Mouse (Mus musculus) myocyte (in vitro differentiated cells): ENCODE measurements around the gene Gm614. TPM values are rescaled to one million over a fixed set of nuclear protein-coding genes. Genes with fewer than 3 reads are reported as not detected.

ENCODE experiments used
- H3K27me3 ChIP-seq: one replicate; pipeline ENCODE4 v1.6.1; 2011; ENCODE audit not compliant: control insufficient read depth, insufficient read depth, insufficient read length
- H3K36me3 ChIP-seq: one replicate; pipeline ENCODE4 v1.6.1; 2011; ENCODE audit not compliant: control insufficient read depth, insufficient read depth
- H3K4me2 ChIP-seq: one replicate; pipeline ENCODE4 v1.6.1; 2011; ENCODE audit warnings: low read depth, control low read depth
- H3K4me3 ChIP-seq: one replicate; pipeline ENCODE4 v1.5.1; 2011; ENCODE audit warnings: mild to moderate bottlenecking, control low read depth, moderate library complexity
- H3K79me2 ChIP-seq: one replicate; pipeline ENCODE4 v1.6.1; 2011; ENCODE audit not compliant: control insufficient read depth, insufficient read depth
- H3ac ChIP-seq: one replicate; pipeline ENCODE4 v1.6.1; 2011; ENCODE audit not compliant: control insufficient read depth, insufficient read length
- CEBPB ChIP-seq: IDR thresholded peaks from 2 replicates; pipeline ENCODE4 v1.6.1; 2011; ENCODE audit warnings: mild to moderate bottlenecking, moderate library complexity; ENCODE audit not compliant: poor library complexity, insufficient read depth, severe bottlenecking
- E2F4 ChIP-seq: IDR thresholded peaks from one replicate; pipeline ENCODE4 v1.6.1; 2011; ENCODE audit warnings: mild to moderate bottlenecking, control low read depth, moderate library complexity; ENCODE audit not compliant: insufficient read depth
- MAX ChIP-seq: IDR thresholded peaks from one replicate; pipeline ENCODE4 v1.6.1; 2011; ENCODE audit warnings: low read depth, mild to moderate bottlenecking, control low read depth
- MYOD1 ChIP-seq, 3 experiments: IDR thresholded peaks; one replicate each; pipeline ENCODE4 v1.6.1; 2011; ENCODE audit warnings: control low read depth in 2 of 3, low read depth in 2 of 3, mild to moderate bottlenecking in 2 of 3, moderate library complexity in 1 of 3; ENCODE audit not compliant: insufficient read length in 2 of 3, control insufficient read depth in 1 of 3
- MYOG ChIP-seq, 3 experiments: IDR thresholded peaks; one replicate each; pipeline ENCODE4 v1.6.1; 2011; ENCODE audit warnings: control low read depth in 2 of 3, low read depth in 2 of 3, mild to moderate bottlenecking in 2 of 3; ENCODE audit not compliant: insufficient read length in 2 of 3, control insufficient read depth in 1 of 3, insufficient read depth in 1 of 3
- POLR2A ChIP-seq: IDR thresholded peaks from one replicate; pipeline ENCODE4 v1.6.1; 2011; ENCODE audit warnings: low read depth, mild to moderate bottlenecking, control low read depth, moderate library complexity; ENCODE audit not compliant: insufficient read length
- POLR2AphosphoS2 ChIP-seq: IDR thresholded peaks from one replicate; pipeline ENCODE4 v1.6.1; 2011; ENCODE audit warnings: low read depth, control low read depth; ENCODE audit not compliant: insufficient read length
- REST ChIP-seq: IDR thresholded peaks from one replicate; pipeline ENCODE4 v1.6.1; 2011; ENCODE audit warnings: mild to moderate bottlenecking, control low read depth, moderate library complexity; ENCODE audit not compliant: insufficient read depth, insufficient read length
- SRF ChIP-seq: IDR thresholded peaks from one replicate; pipeline ENCODE4 v1.6.1; 2011; ENCODE audit warnings: low read depth; ENCODE audit not compliant: control insufficient read depth, insufficient read length
- TCF12 ChIP-seq: IDR thresholded peaks from one replicate; pipeline ENCODE4 v1.6.1; 2011; ENCODE audit warnings: mild to moderate bottlenecking, control low read depth; ENCODE audit not compliant: poor library complexity, insufficient read depth, severe bottlenecking
- TCF3 ChIP-seq: IDR thresholded peaks from one replicate; pipeline ENCODE4 v1.6.1; 2011; ENCODE audit warnings: low read depth, control low read depth; ENCODE audit not compliant: insufficient read length
- USF1 ChIP-seq: IDR thresholded peaks from one replicate; pipeline ENCODE4 v1.6.1; 2011; ENCODE audit warnings: low read depth, mild to moderate bottlenecking, control low read depth, moderate library complexity
- polyA plus RNA-seq: library from polyadenylated mRNA; unstranded; fragments of >200 nt; fragmentation: generic; extraction: Trizol; gene quantifications from one replicate; pipeline ENCODE4 v1.2.1, GENCODE M21; 2012; ENCODE audit warnings: missing spikeins

Gm614 gene
- not detected for polyA plus RNA-seq

DNA sequence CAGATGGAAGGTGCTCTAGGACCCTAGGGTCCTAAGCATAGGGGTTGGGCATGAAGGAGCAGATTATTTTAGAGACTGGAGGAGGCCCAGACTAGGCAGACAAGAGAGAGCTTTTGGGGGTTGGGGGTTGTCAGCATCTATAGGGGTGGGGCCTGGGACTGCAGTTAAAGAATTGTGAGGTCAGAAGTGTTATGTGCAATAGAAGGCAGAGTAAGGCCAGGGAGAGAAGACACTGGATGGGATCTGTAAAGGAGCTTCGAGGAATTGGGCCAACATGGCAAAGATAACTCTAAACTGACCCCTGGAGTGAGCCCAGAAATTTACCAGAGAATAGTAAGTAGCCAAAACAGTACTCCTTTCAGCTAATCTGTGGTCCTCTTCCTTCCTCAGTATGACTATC, at the start of gene Gm614:
Gm614 (minus strand) TSS at position 101 of the 400 bp plus-strand sequence.
- H3K79me2 ChIP-seq, result no peaks in the 10 kb centered on the region
- H3K27me3 ChIP-seq, result no peaks in the 10 kb centered on the region
- H3K4me2 ChIP-seq, result no peak within 1 kb of the TSS
- TF ChIP-seq USF1, result no peak
- no peak for TF ChIP-seq MYOG (IDR thresholded peaks at IDR 0.05; ENCODE audit: control insufficient read depth in 1 of 3, insufficient read depth in 1 of 3, insufficient read length in 2 of 3, low read depth in 2 of 3)
- no peak for TF ChIP-seq CEBPB
- no peak for TF ChIP-seq TCF12
- no peak for TF ChIP-seq REST
- no peak for TF ChIP-seq MYOD1 (IDR thresholded peaks at IDR 0.05; ENCODE audit: control insufficient read depth in 1 of 3, insufficient read length in 2 of 3, low read depth in 2 of 3)
- TF ChIP-seq MAX, result no peak
- TF ChIP-seq TCF3, result no peak
- no peak for TF ChIP-seq E2F4
- TF ChIP-seq SRF, result no peak
- no peak for TF ChIP-seq POLR2A
- no peak for TF ChIP-seq POLR2AphosphoS2
- no peak within 1 kb of the TSS for H3K4me3 ChIP-seq
- no peaks in the 10 kb centered on the region for H3K36me3 ChIP-seq
- no peak within 1 kb of the TSS for H3ac ChIP-seq

DNA sequence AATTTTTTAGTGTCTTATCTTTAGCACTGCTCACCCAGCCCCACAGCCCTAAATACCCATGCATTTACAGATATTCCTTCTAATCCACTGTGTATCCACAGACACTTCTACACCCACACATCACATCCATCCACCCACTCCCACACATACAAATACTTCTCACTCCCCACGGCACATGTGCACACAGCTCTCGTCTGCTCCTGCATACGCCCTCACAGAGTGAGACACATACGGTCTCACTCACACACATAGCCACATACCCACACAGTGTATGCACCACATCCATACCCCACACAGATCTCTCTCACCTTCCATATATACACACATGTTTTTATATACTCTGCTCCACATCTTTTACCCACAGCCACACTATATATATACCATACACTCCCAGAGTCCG, 45.5 kb upstream of the Gm614 start:
- H3K36me3 ChIP-seq, result no peaks in the 10 kb centered on the region

DNA sequence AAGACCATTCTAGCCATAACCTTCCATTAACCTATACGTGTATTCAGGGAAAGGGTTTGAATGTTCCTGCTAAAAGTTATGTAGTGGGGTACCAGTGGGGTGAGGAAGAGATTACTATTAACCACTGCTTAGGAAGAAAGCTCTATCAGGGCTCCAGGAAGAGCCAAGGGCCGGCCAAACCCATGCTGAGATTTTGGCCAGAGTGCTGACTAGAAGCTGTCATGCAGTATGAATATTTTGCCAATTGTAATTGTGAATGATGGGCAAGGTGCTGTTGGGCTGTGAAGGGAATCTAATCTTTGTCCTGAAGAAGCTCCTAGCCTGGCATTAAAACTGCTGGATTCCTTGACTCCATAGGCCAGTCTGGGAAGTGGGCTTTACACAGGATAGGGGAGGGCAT, 40.9 kb upstream of the Gm614 start:
- Histone ChIP-seq H3ac (no peak overlapping the region), H3K4me3 (no peak overlapping the region), H3K36me3 (no peaks in the 10 kb centered on the region), H3K79me2 (no peaks in the 10 kb centered on the region), H3K4me2 (no peak overlapping the region), H3K27me3 (no peaks in the 10 kb centered on the region)
- TF ChIP-seq E2F4 (no peak), MYOD1 (IDR thresholded peaks at IDR 0.05; ENCODE audit: control insufficient read depth in 1 of 3, insufficient read length in 2 of 3, low read depth in 2 of 3) (no peak), USF1 (no peak), REST (no peak), TCF3 (no peak), MYOG (IDR thresholded peaks at IDR 0.05; ENCODE audit: control insufficient read depth in 1 of 3, insufficient read depth in 1 of 3, insufficient read length in 2 of 3, low read depth in 2 of 3) (no peak), CEBPB (no peak), SRF (no peak), TCF12 (no peak), POLR2AphosphoS2 (no peak), MAX (no peak), POLR2A (no peak)

More for the DNA sequence above, 45.5 kb upstream of the Gm614 start:
- TF ChIP-seq E2F4 (no peak), TCF12 (no peak), TCF3 (no peak), MYOD1 (IDR thresholded peaks at IDR 0.05; ENCODE audit: control insufficient read depth in 1 of 3, insufficient read length in 2 of 3, low read depth in 2 of 3) (no peak), POLR2A (no peak), CEBPB (no peak), MAX (no peak), SRF (no peak)
- H3ac ChIP-seq, result no peak overlapping the region
- H3K27me3 ChIP-seq, result peaks cover 4% of the 10 kb centered on the region
- no peak overlapping the region for H3K4me3 ChIP-seq
- no peaks in the 10 kb centered on the region for H3K79me2 ChIP-seq
- no peak overlapping the region for H3K4me2 ChIP-seq

DNA sequence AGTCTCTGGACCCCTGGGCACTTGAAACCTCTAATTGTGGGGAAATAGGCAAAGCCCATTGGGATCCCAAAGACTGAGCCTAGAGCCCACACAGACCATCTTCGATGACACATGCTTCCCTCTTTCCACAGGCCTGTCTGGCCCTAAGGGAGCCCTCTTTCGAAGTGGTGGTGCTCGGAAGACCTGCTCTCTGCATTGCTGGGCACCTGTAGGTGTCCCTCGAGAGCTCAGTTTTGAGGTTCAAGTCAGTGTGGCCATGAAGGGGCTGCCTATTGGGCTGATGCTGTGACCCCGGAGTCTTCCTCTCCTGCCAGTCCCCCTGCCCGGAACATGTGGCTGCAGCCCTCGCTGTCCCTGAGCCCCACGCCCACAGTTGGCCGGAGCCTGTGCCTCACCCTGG, 37.9 kb upstream of the Gm614 start:
- H3K4me3 ChIP-seq, result no peak overlapping the region
- no peaks in the 10 kb centered on the region for H3K79me2 ChIP-seq
- H3K36me3 ChIP-seq, result no peaks in the 10 kb centered on the region
- H3ac ChIP-seq, result no peak overlapping the region
- H3K27me3 ChIP-seq, result no peaks in the 10 kb centered on the region
- no peak overlapping the region for H3K4me2 ChIP-seq
- TF ChIP-seq REST, result no peak
- TF ChIP-seq MYOD1 (IDR thresholded peaks at IDR 0.05; ENCODE audit: control insufficient read depth in 1 of 3, insufficient read length in 2 of 3, low read depth in 2 of 3), result no peak
- no peak for TF ChIP-seq TCF3
- no peak for TF ChIP-seq CEBPB
- TF ChIP-seq POLR2AphosphoS2, result no peak
- no peak for TF ChIP-seq SRF

DNA sequence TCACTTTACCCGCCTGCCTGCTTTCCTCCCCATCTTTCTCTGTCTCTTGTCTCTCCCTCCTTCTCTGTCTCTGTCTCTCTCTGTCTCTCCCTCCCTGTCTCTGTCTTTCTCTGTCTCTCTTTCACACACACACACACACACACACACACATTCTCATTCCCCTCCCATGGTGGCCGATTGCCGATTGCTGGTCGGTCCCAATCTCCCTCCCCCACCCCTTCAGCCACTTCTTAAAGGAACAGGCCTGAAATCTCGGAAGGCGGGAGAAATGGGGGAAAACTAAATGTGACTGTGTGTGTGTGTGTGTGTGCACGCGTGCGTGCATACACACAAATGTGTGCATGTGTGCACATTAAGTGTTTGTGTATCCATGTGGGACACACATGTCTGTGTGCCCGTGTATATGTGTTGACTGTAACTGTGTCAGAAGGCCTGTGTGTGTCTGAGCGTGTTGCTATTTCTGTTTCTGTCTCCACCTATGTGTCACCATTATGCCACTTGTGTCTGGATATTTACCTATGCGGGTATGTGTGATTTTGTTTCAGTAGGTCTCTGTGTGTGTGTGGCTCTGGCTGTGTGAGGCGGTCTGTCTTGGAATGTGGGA, 36.7 kb upstream of the Gm614 start:
- TF ChIP-seq POLR2AphosphoS2, result no peak
- TF ChIP-seq CEBPB, result no peak
- no peak for TF ChIP-seq POLR2A
- no peak for TF ChIP-seq MAX
- no peak for TF ChIP-seq TCF12
- no peak for TF ChIP-seq MYOG (IDR thresholded peaks at IDR 0.05; ENCODE audit: control insufficient read depth in 1 of 3, insufficient read depth in 1 of 3, insufficient read length in 2 of 3, low read depth in 2 of 3)
- no peak for TF ChIP-seq E2F4
- no peak for TF ChIP-seq MYOD1 (IDR thresholded peaks at IDR 0.05; ENCODE audit: control insufficient read depth in 1 of 3, insufficient read length in 2 of 3, low read depth in 2 of 3)
- Histone ChIP-seq H3ac (no peak overlapping the region), H3K4me3 (no peak overlapping the region), H3K36me3 (no peaks in the 10 kb centered on the region), H3K4me2 (no peak overlapping the region), H3K27me3 (no peaks in the 10 kb centered on the region), H3K79me2 (no peaks in the 10 kb centered on the region)
